Mouse (Mus musculus): Measurements from ENCODE around the gene Crybg2.

- no peak for TF ChIP-seq GATA1 (IDR thresholded peaks at IDR 0.05; ENCODE audit: borderline replicate concordance, low read length)
- no peak for TF ChIP-seq FLI1 (IDR thresholded peaks at IDR 0.05; ENCODE audit: low read length)
Measured at GRCm38 (mm10) chr4:134067383-134067782, 6.8 kb downstream of the Crybg2 start.
